Mouse (Mus musculus) 3134 (cell line): ENCODE results near the gene Mettl9.

ENCODE experiments used
- DNase-seq: peaks from one replicate; pipeline ENCODE4 v3.0.0-alpha.2; 2011; ENCODE audit warnings: low spot score; ENCODE audit not compliant: insufficient read length; ENCODE audit errors: extremely low read depth

The Mettl9 gene

GRCm38 (mm10) chr7:121093026-121093425, 58.8 kb downstream of the Mettl9 start:
- DNase-seq, result no peak

- DNase-seq, result no peak
These were observed 64.6 kb downstream of the Mettl9 start for GRCm38 (mm10) chr7:121098614-121099389.

- DNase-seq, result no peak
These were observed 73.6 kb downstream of the Mettl9 start for GRCm38 (mm10) chr7:121107851-121108250.

GRCm38 (mm10) chr7:121111321-121111720, 77.1 kb downstream of the Mettl9 start:
- DNase-seq, result no peak

DNA sequence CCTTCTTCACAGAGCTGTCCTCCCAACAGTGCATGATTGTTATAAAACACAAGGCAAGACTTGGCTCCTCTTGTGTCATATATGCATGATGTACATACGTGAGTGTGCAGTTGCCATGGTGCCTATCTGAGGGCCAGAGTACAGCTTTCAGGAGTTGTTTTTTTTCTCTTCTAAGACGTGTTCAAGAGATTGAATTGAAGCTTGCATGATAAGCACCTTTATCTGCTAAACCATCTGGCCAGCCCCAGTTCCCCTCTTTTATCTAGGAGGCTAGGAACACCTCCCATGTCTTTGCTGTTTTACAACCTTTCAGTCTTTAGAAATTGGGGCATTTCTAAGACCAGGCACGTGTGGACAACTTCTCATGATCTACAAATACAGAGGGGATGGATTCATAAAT, 77.5 kb downstream of the Mettl9 start:
- DNase-seq, result no peak

- peak; percentile 27 for DNase-seq
These were observed 86.0 kb downstream of the Mettl9 start for GRCm38 (mm10) chr7:121120143-121120818.
